Mouse (Mus musculus): ENCODE data around the gene Ggt6. TPM values are rescaled to one million over a fixed set of nuclear protein-coding genes. Genes with fewer than 3 reads are reported as not detected.
"Not testable (repeated sequence)": the region's sequence is repeated elsewhere in the genome, so short reads cannot be mapped to it uniquely, and the experiment has no call there.

Ggt6 gene
- total RNA-seq, 1 experiment from 2014 or later: 3.7 TPM

- DNase-seq: not testable (repeated sequence)
These were observed 5.3 kb downstream of the Ggt6 start for GRCm38 (mm10) chr11:72440597-72440964.

DNA sequence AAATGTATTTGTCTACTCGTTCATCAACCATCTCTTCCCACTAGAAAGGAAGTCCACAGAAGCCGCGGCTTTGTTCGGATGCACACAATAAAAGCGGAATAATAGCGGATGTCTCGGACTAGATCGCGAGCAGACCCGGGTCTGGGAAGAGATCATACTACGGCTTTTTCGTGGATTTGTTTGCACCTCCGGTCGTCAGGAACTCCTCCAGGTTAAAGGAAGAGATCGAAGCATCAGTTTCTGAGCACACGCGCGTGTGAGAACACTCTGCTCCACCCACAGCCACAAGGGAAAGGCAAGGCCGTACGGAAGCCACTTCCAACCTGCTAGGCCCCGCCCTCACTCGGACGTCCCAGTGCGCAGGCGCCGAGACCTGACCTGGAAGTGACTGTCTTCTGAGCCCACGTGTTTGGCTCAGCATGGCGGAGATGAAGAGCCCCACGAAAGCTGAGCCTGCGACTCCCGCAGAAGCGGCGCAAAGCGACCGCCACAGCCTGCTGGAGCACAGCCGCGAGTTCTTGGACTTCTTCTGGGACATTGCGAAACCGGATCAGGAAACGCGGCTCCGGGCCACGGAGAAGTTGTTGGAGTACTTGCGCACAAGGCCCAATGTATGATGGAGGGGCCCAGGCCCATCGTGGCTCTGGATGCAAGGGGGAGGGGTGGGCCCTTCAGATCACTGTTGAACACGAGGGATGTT lies 5.8 kb downstream of the Ggt6 start, which contains the start of gene Mybbp1a:
Gene Mybbp1a, plus strand, starts transcription at position 391 of the 700 bp plus-strand sequence.
- peak; percentile 99 for DNase-seq

DNA sequence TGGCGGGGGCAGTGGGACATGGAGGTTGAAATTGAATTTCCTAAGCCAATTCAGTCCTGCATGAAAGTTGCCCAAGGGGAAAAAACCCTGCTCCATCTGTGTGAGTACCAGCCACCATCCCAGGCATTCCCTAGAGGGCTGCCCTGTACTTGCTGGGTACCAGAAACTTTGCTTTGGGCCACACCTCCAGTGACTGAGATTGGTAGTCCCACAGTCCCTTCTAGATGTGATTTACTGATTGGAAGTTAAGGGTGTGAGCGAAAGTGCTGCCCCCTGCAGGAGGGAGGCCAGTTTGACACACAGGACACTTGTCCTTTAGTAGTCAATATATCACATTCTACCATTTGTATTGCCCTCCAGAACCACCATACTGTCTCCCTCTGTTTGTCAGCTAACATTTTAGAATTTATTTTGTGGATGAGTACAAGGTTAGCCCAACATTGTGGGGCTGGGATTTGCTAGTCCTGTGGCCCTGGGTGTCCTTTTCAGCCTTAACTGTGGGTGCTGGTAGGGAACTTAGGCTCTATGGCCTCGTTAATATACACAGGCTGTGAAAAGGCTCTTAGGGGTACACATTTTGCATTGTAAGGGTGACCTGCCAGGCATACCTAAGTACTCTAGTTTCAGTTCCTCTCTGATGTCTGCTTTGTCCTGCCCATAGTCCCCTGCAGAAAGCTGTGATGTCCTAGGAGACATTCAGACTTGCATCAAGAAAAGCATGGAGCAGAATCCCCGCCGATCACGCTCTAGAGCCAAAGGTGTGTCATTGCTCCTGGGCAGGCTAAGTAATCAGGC lies 11.2 kb downstream of the Ggt6 start:
- DNase-seq: peak; percentile 37

DNA sequence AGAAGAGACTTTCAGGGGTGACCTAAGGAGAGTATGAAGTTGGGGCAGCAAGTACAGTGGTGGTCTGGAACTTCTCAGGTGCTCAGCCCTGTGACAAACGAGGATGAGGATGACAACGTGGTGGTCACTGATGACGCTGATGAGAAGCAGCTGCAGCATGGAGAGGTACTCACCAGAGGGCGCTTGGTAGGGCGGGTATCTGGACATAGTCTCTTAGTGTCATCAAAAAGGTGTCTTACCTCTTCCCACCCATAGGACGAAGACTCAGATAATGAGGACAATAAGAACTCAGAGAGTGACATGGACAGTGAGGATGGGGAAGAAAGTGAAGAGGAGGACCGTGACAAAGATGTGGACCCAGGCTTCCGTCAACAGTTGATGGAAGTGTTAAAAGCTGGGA lies 12.1 kb downstream of the Ggt6 start:
- DNase-seq: no peak

DNA sequence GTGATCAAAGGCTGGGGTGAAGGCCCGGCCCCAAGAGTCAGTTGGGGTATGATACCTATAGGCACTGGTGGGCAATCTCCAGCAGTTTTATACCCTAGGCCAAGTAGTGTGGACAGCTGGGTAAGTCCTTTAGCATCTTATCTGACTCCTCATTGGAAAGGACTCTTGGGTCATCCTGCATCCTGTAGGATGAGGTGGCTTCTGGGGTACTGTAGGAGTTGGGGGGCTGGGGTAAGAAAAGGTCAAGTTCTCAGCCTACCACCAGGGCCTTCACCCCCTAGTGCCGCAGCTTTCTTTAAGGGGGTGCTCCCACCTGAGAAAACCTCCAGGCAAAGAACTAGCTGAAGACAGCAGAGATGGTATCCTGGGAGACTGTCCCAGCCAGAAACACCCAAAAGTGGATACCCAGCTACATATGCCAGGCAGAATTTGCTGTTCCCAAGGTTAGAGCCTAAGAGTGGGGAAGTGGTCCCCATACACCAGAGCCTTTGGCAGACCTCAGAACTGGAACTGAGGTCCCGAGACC lies 16.9 kb downstream of the Ggt6 start:
- DNase-seq: no peak

- no peak for DNase-seq
These were observed 18.0 kb downstream of the Ggt6 start for GRCm38 (mm10) chr11:72453105-72453953.

GRCm38 (mm10) chr11:72455694-72456093 lies 20.4 kb downstream of the Ggt6 start:
- DNase-seq: no peak

DNA sequence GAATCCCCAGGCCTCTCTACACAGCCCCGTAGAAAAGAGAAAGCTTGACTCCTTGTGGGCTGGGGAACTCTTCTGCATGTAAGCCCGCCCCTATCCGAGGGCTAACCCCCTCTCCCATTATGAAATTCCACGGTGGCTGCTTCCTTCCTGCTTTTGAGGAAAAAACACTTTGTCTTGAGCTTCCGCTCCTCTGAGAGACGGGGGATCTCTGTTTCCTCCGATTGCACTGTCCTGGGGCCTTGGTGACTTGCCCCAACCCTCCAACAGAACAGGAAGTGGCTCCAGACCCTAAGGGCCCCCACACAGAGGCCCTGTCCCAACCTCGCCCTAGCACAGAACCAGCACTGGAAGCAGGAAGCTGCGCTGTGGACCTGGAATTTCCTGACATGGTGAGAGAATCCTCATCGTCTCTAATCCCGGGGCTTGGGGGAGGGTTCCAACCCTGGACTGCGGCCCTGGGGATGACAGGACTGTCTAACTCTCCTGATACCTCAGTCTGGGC lies 22.7 kb downstream of the Ggt6 start:
- no peak for DNase-seq

- no peak for DNase-seq
These were observed 23.2 kb downstream of the Ggt6 start for GRCm38 (mm10) chr11:72458502-72458901.

DNA sequence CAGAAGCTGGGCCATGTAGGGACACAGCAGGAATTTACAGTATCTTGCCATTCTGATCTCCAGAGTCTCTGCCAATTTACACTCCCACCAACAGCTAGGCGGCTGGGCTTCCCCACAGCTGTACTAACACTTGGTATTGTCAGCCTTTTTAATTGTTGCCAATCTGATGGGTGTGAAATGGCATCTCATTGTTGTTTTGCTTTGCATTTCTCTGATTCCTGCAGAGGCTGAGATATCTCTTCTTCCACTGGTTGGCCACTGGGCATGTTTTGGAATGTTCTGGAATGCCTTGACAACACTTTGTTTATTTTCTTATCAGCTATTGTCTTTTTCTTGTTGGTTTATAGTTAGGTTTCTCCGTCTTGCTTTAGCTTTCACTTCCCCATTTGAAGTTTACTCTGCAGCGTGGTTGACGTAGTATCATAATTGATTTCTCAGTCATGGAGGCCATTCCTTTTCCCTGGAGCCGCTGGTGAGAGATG lies 26.2 kb downstream of the Ggt6 start:
- DNase-seq: no peak

- no peak for DNase-seq
These were observed 29.5 kb downstream of the Ggt6 start for GRCm38 (mm10) chr11:72464821-72465220.

DNA sequence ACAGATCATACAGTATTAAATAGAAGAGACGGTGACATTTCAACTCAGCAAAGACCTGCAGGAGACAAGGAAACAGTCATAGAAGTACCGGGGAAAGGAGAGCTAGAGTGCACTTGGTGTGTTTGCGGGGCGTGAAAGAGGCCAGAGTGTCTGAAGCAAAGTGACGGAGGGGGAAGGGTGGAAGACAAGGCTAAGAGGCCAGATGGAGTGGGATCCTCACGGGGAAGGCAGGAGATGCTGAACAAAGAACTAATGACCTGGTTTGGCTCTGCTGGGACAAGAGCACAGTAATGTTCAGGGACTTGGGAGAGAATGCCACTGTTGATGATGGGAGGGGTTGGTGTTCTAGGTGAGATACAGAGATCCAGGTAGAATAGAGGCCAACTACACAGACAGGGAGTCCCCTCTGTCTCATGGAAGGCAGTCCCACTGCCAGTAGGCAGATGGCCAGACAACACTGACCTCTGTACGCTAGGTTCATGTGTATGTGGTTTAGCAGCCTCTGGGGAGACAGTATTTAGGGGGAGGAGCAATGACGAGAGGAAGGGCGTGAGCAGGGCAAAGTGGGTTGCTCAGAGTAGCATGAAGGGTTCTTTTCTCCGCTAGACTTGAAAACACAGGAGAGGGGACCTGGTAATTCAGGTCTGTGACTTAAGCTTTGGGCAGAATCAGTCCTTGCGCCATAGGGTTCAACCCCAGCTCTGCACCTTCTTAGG lies 30.8 kb downstream of the Ggt6 start:
- no peak for DNase-seq

DNA sequence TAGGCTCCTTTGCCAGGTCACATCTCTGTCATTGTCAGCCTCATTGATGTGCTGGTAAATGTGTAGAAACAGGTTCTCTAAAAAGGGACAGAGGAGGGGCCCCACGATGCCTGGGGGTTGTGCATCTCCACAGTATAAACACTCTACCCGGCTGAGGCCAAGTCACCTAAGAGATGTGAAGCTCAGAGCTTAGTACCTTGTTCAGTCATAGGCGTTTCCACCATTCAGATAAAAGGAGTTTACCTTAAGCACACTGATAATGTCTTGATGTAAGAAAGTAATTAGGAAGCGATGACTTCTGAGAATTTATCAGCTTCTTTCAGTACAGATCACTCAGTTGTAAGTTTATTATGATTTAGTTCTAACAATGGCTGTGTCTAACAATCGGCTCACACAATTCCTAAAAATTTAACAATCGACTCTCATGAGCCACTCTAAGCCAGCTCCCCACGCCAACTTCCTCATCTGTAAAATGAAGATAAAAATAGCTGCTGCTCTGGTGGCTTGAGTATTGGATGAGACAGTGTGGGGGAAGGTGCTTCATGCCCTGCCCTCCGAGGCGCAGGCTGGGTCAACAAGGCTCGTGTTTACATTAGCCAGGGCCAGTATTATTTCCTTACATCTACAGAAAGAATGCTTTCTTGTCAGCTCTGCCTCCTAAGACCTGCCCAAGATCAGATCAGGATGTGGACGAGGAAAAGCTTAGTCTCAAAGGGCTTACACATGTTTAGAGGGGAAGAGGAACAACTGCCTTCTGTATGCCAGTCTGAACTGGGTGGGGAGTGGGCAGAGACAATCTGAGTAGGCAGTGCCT lies 31.6 kb downstream of the Ggt6 start:
- no peak for DNase-seq

DNA sequence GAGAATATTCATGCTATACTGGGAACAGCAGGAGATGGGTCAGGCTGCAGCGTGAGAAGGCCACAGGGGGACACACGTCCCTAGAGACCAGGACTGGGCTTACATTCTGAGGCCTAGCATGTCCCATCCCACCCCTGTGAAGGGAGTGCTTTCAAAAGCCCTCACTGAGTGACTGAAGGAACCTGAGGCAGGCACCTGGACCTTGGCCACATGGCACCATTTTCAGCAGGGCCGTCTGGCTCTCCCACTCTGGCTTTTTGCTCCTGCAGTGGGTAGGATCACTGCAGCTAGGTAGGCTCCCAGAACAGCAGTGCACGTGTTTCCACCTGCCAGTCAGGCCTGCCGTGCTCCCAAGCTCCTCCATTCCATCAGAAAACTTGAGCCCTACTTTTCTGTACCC lies 33.2 kb downstream of the Ggt6 start:
- DNase-seq: no peak

GRCm38 (mm10) chr11:72469217-72469616 lies 33.9 kb downstream of the Ggt6 start:
- DNase-seq: peak; percentile 64

DNA sequence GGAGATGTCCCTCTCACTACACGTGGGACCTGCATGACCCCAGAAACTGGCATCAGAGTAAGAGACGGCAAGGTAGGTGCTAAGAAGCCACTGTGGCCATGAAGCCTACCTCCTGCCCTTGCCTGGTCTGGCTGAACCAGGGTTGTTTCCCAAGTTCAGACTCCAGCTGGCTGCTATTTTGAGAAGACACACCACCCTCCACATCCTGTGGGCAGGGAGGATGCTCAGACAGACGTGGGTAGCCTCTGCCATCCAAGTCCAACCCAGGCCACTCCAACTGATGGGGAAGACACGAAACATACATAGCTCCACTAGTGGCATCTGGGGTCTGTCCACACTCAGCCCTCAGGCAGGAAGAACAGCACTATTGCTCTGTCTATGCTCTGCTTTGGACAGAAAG lies 34.7 kb downstream of the Ggt6 start:
- DNase-seq: no peak

DNA sequence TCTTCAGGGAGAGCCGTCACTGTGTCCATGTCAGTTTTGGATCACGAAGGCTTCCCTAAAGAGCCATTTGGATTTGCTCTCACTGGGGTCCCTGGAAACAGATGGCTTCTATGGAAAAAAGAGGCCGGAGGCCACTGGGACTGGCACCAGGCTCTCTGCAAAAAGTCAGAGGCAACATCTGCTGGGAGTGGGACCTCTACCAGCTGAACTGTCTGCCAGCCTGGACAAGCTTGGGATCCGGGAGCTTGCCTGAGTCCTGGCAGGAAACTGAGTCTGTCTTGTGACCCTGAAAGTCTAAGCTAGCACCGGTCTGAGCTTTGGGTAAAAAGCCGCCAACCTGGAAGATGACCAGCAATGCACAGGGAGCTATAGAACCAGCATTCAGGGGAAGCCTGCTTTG lies 36.1 kb downstream of the Ggt6 start:
- no peak for DNase-seq

- no peak for DNase-seq
These were observed 38.2 kb downstream of the Ggt6 start for GRCm38 (mm10) chr11:72473540-72473939.

DNA sequence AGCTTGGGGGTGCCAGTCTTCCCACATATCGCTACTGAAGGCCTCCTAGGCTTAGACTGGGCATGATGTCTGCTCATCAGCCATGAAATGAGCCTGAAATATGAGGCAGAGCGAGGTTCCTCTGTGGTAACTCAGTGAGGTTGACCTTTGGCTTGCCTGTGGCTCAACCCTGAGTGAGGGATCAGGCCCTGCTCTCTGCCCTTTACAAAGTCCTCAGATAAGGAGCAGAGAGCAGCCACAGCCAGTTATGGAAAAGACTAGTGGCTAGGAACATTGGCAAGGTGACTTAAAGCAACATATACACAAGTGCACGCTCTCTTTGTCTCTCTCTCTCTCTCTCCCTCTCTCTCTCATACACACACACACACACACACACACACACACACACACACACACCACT lies 39.6 kb downstream of the Ggt6 start:
- no peak for DNase-seq

DNA sequence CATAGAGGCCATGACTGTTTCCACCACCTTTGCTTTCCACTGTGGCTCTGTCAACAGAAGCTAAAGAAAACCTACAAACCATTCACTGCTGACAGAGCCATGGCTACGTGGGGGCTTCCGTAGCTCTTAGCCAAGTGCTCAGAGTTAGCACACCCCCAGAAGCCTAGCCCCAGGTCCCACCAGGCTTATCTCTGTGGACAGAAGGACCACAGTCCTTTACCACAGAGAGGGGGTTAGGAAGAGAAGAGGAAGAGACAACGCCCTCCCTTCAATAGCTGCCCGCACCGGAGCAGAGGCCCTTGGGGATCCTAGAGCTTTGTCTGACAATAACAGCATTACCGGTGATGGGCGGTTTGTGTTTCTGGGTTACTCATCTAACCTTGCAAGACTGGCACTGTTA lies 40.1 kb downstream of the Ggt6 start:
- no peak for DNase-seq
